Mouse (Mus musculus) hindlimb bud, embryonic 11.5 days (tissue): ENCODE data around the gene Olfr1234.

Experiments used
- DNase-seq: peaks from one replicate; pipeline ENCODE4 v3.0.0-alpha.2; 2012; ENCODE audit warnings: low read depth, low spot score; ENCODE audit errors: extremely low spot score

Olfr1234 gene

DNA sequence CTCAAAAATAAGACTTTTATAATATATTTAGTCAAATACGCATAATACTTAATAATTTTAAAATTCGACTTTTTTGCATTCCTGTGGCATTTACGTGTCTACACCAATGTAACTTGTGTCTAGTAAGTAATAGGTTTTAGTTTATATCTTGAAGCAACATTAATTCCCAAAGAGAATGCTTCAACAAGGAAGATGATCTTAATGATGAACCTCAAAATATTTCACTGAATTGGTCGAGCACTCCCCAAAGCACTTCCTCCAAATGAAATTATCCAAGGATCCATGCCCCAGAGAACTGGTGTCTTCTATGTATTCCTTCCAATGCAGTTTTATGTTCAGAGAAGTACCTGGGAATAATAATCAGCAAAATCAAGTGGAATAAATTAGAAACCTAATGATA lies at the start of gene Olfr1234:
Olfr1234 (minus strand) TSS at position 101 of the 400 bp plus-strand sequence.
- DNase-seq = no peak

DNA sequence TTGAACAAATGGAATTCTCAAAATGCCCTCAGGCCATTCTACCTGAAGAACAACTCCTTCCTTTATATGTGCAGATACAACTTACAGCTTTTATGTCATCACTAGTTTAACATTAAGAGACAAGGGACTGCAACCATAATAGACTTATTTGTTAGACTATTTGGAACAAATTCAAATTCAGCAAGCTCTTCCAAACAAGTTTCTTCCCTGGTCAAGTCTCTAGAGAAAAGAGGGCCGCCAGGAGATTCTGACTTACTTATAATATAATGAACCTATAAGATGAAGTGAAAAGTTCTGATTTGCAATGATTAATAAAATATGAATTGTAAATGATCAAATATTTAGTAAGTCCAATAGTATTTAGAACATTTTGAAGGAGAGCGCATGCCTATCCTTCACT lies 44.9 kb upstream of the Olfr1234 start, which contains the start of gene Olfr1238:
Olfr1238 (minus strand) TSS at position 101 of the 400 bp plus-strand sequence.
- no peak for DNase-seq

GRCm38 (mm10) chr2:89400882-89401281 lies 36.2 kb upstream of the Olfr1234 start:
- DNase-seq = no peak

- no peak for DNase-seq
Observed at GRCm38 (mm10) chr2:89342298-89342697, 22.4 kb downstream of the Olfr1234 start, which contains the start of gene Olfr1233. Olfr1233 (minus strand) TSS chr2:89342398.

DNA sequence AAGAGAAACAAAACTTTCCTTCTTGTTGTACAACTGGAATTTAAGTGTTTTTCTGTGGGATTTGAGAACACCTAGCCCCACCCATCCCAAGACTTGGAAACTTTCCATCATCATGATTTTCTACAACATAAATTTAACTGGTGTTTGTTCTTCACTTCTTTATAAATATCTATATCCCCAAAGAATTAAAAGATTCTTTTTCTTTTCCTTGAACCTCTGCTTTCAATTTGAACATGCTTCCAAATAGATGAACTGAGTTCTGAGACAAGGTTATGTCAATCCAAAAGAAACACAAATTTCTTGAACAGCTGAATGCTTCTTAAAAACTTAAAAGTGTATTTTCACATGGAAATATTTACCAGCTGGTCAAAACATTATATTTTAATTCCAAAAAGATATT lies 35.1 kb downstream of the Olfr1234 start, which contains the start of gene Olfr1232:
Olfr1232 (minus strand) TSS at position 101 of the 400 bp plus-strand sequence.
- DNase-seq = no peak
